Mouse (Mus musculus) lung, postnatal 0 days (tissue): ENCODE data around the gene Ccdc27.

ENCODE experiments used
- CTCF ChIP-seq: IDR thresholded peaks from 2 replicates; pipeline ENCODE4 v1.5.1; 2016; ENCODE audit warnings: antibody characterized with exemption, mild to moderate bottlenecking
- EP300 ChIP-seq: IDR thresholded peaks from 2 replicates; pipeline ENCODE4 v1.6.1; 2016; ENCODE audit warnings: antibody characterized with exemption, mild to moderate bottlenecking, control low read depth

DNA sequence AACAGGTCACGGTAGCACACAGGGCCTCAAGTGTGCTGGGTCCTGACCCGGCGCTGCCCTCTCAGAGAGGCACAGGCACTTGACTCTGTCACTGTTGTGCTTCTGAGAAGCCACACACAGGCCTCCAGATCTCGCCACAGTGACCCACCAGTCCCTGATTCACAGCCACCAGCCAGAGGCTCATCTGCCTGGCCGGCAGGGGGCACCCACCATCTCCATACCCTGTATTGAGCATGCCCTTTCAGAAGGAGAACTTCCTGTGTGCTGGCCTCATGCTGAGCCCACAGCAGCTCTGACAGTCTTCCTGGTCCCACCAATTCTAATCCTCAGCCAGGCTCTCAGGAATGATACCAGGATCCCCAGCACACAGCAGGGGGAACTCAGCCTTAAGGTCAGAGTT is 46.7 kb upstream of the Ccdc27 start:
- TF ChIP-seq CTCF (peak; percentile 34), EP300 (no peak)
